Mouse (Mus musculus) testis, adult 2 months (tissue): ENCODE measurements around the gene Gnai3.

Experiments used
- CTCF ChIP-seq: fragments of 200-500 bp; IDR thresholded peaks from 2 replicates; pipeline ENCODE4 v1.5.1; 2012; ENCODE audit warnings: low read depth, mild to moderate bottlenecking, inconsistent platforms, low read length, moderate library complexity; ENCODE audit not compliant: control insufficient read depth, insufficient read depth, insufficient replicate concordance
- POLR2A ChIP-seq: fragments of 200-500 bp; IDR thresholded peaks from 2 replicates; pipeline ENCODE4 v1.6.1; 2012; ENCODE audit warnings: low read depth, mild to moderate bottlenecking, inconsistent platforms, low read length, moderate library complexity; ENCODE audit not compliant: control insufficient read depth

DNA sequence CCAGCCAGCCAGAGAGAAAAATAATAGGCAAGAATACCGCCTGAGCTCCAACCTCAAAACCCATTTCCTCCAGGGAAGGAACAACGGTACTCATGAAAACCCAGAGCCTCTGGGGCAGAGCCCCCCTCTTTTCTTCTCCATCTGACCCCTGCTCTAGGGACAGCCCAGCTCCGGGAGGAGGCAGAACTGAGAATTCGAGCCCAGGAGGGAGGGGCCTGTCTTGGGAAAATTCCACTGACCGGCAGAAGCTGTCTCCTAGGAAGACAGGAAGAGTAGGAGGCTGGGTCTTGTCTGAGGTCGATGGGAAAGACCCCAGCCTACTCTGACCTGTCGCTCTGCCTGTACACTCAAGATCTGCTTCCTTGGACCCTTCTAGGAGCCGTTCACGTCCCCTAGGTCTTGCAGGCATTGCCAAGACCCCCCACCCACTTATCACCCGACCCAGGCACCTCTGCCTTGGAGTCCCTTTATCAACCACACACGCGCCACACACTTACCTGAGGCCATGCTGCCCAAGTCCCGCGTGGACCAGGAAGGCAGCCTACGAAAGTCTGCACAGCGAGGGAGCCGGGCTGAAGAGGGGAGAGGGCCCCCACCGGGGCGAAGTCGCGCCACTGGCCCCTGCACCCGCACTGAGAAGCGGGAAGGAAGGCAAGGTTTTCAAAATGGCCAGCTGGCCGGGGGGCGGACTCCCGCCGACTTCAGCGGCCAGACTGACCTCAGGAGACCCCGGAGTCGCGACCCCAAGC, 60.1 kb downstream of the Gnai3 start:
- TF ChIP-seq CTCF (no peak), POLR2A (no peak)
